Mouse (Mus musculus): ENCODE results near the gene Hpcal1. TPM values are rescaled to one million over a fixed set of nuclear protein-coding genes. Genes with fewer than 3 reads are reported as not detected.

Hpcal1 gene
- polyA plus RNA-seq, 1 experiment from 2014 or later: 16.0 TPM

DNA sequence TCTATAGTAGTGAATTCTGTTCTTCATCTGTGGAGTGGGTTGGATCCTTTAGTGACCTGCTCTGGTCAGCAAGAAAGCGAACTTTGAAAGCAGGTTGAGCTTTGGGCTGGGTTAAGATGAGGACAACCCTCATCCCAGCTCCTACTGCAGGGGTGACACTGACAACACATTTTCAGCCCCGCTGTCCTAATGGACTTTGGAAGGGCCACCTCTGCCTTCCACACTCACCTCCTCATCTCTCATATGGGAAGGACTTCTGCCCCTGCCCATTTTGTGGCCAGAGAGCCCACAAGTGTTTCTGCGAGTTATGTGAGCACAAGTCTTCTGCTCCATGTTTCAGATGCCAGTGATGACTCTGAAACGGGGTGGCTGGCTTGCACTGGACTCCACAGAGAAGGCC lies 41.9 kb downstream of the Hpcal1 start:
- no peak for ATAC-seq (ENCODE audit: low read depth)
- H3K9ac ChIP-seq: no peak overlapping the region
- no peaks in the 10 kb centered on the region for H3K36me3 ChIP-seq
- no peak for DNase-seq
- no peak overlapping the region for H3K4me3 ChIP-seq (replicated peaks)
- H3K4me2 ChIP-seq: no peak overlapping the region
- H3K4me1 ChIP-seq (replicated peaks): peaks cover 62% of the 10 kb centered on the region
- H3K27ac ChIP-seq: no peak overlapping the region
- 65% methylated on average over 4 of the region's 4 CpGs for WGBS (ENCODE audit: insufficient replicate concordance)
- no peaks in the 10 kb centered on the region for H3K9me3 ChIP-seq (replicated peaks)
- H3K27me3 ChIP-seq: no peaks in the 10 kb centered on the region

DNA sequence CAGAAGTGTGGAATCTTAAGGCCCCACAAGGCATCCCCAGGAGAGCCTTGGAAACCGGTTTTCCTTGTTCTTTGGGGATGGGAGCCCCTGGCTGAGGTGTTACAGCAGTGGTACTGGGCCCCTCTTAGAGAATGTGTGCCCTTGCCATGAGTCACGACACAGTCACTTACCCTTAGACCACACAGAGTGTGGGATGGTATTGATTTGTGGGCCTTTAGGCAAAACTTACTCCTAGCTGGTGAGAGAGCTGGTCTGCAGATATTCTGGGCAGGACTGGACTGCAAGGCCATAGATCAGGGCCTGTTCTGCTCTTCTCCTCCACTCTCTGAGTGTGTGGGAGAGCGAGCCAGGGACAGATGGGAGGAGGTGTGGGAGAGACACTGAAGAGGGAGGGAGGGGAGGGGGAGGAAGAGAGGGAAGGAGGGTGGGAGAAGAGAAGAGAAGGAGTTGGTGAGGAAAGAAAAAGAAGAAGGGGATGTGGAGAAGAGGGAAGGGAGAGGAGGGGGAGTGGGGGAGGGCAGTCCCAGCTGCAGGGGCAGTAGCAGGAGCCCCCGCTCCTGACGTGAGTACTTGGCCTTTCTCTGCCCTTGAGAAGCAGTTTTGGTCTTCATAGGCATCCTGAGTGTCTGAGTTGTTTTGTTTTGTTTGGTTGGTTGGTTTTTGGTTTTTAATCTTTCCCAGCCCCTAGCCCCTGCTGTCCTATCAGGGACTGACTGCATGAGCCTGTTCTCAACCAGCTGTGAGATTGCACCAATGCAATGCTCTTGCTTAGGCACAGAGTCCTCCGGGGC lies 42.7 kb downstream of the Hpcal1 start:
- no peak overlapping the region; the same call in 1 of the 2 replicates for H3K9ac ChIP-seq
- no peak for ATAC-seq (ENCODE audit: low read depth)
- H3K27ac ChIP-seq: no peak overlapping the region
- no peak overlapping the region for H3K4me3 ChIP-seq (replicated peaks)
- H3K4me2 ChIP-seq: no peak overlapping the region
- 51% methylated on average over 6 of the region's 6 CpGs for WGBS (ENCODE audit: insufficient replicate concordance)
- no peaks in the 10 kb centered on the region for H3K27me3 ChIP-seq
- no peak for DNase-seq
- H3K9me3 ChIP-seq (replicated peaks): no peaks in the 10 kb centered on the region
- no peaks in the 10 kb centered on the region for H3K36me3 ChIP-seq
- peaks cover 62% of the 10 kb centered on the region for H3K4me1 ChIP-seq (replicated peaks)

DNA sequence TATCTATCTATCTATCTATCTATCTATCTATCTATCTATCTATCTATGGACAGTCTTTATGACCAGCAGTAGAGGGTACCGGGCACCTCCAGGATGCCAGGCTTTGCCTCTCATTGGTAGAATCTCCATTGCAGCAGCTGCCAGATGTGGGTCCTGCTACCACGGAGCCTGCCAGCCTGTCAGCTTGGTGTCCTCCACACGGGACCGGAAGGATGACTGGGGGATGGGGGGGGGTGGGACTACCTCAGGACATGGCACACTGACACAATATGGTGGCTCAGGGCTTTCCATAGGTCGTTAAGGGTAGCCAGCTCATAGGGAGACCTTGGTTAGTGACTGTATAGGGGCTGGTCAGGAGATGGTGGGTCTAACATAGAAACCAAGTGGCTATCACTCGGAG lies 45.7 kb downstream of the Hpcal1 start:
- ATAC-seq (ENCODE audit: low read depth) (no peak), DNase-seq (no peak)
- H3K27ac ChIP-seq: no peak overlapping the region
- no peak overlapping the region for H3K4me2 ChIP-seq
- no peak overlapping the region for H3K4me3 ChIP-seq (replicated peaks)
- 68% methylated on average over 6 of the region's 6 CpGs for WGBS (ENCODE audit: insufficient replicate concordance)
- no peak overlapping the region for H3K9ac ChIP-seq
- H3K9me3 ChIP-seq (replicated peaks): no peaks in the 10 kb centered on the region
- no peaks in the 10 kb centered on the region for H3K27me3 ChIP-seq
- H3K4me1 ChIP-seq (replicated peaks): peaks cover 81% of the 10 kb centered on the region
- H3K36me3 ChIP-seq: no peaks in the 10 kb centered on the region

DNA sequence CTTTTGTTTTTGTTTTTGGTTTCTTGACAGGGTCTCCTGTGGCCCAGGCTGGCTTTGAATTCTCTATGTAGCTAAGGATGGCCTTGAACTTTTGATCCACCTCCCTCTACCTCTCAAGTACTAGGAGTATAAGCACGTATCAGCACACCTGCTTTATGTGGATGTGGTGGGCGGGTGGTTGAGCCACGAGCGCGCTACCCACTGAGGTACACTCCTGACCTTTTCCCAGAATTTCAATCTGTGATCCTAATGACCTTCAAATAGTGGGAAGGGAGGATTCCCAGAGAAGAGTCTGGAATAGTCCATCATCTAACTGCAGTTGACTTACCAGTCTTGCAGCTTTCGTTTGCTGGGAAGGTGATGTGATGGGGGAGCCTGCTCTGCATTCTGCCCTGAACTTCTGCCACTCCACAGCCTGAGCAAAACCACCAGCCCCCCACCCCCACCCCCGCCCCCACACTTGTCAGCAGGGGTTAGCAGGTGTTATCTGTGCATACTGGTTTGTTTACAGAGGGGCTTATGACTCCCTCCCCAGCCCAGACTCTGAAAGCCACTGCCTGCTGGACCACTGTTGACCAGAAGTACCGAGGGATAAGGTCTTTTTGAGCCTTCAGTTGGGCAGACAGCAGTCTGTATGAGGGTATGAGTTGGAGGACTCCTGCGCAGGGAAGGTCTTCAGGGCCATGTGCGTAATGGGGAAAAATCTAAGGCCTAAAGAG lies 46.4 kb downstream of the Hpcal1 start:
- H3K27ac ChIP-seq: peak overlapping the region; percentile 64
- no peaks in the 10 kb centered on the region for H3K36me3 ChIP-seq
- DNase-seq (no peak), ATAC-seq (ENCODE audit: low read depth) (peak; percentile 21; the same call in 1 of the 2 replicates)
- no peak overlapping the region for H3K4me3 ChIP-seq (replicated peaks)
- no peaks in the 10 kb centered on the region for H3K27me3 ChIP-seq
- 48% methylated on average over 10 of the region's 10 CpGs for WGBS (ENCODE audit: insufficient replicate concordance)
- H3K9ac ChIP-seq: no peak overlapping the region; the same call in 1 of the 2 replicates
- peaks cover 85% of the 10 kb centered on the region for H3K4me1 ChIP-seq (replicated peaks)
- no peaks in the 10 kb centered on the region for H3K9me3 ChIP-seq (replicated peaks)
- H3K4me2 ChIP-seq: no peak overlapping the region

DNA sequence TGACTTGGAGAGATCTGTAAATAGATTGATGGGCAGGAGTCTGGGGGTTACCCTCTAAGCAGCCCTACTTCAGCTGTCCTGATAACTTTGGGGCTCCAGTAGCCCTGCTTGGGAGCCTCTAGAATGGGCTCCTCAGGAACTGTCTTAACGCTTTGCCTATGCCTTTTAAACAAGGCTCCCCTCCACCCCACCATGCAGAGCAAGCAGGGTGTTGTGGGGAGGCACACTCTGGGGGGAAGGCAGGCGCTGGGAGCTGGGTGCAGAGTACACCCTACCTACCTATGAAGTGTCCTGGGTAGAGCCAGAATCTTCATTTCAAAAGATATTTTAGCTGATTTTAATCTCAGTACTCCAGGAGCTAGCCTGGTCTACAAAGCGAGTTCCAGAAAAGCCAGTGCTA lies 47.2 kb downstream of the Hpcal1 start:
- no peak overlapping the region; the same call in 1 of the 2 replicates for H3K9ac ChIP-seq
- WGBS (ENCODE audit: insufficient replicate concordance): 67% methylated on average over 3 of the region's 3 CpGs
- H3K27me3 ChIP-seq: no peaks in the 10 kb centered on the region
- H3K4me1 ChIP-seq (replicated peaks): peaks cover 85% of the 10 kb centered on the region
- H3K36me3 ChIP-seq: no peaks in the 10 kb centered on the region
- H3K4me3 ChIP-seq (replicated peaks): no peak overlapping the region
- peak overlapping the region; percentile 64 for H3K27ac ChIP-seq
- H3K9me3 ChIP-seq (replicated peaks): no peaks in the 10 kb centered on the region
- ATAC-seq (ENCODE audit: low read depth): no peak
- DNase-seq: no peak
- no peak overlapping the region for H3K4me2 ChIP-seq

DNA sequence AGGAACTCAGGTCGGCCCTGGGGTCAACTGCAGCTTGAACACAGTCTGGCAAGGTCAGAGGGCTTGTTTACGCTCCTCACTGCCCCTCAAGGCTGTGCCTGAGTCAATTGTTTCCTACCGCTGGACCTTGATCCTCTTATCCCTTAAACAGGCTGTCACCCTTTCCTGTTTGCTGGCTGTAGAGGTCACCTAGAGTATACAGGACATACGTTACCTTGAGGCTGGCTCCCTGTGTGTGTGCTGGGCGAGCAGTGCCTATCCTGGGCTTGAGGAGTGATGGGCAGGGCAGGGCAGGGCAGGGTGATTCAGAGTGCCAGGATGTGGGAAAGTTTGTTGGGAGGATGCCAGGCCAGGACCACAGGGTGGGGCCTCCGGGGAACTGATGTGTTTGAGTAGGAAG lies 47.8 kb downstream of the Hpcal1 start:
- Histone ChIP-seq H3K9ac (no peak overlapping the region), H3K27ac (peak overlapping the region; percentile 68), H3K4me1 (replicated peaks) (peaks cover 84% of the 10 kb centered on the region), H3K4me3 (replicated peaks) (no peak overlapping the region), H3K9me3 (replicated peaks) (no peaks in the 10 kb centered on the region), H3K36me3 (no peaks in the 10 kb centered on the region), H3K27me3 (no peaks in the 10 kb centered on the region), H3K4me2 (no peak overlapping the region)
- 58% methylated on average over 6 of the region's 6 CpGs for WGBS (ENCODE audit: insufficient replicate concordance)
- ATAC-seq (ENCODE audit: low read depth) (peak; percentile 67), DNase-seq (no peak)

DNA sequence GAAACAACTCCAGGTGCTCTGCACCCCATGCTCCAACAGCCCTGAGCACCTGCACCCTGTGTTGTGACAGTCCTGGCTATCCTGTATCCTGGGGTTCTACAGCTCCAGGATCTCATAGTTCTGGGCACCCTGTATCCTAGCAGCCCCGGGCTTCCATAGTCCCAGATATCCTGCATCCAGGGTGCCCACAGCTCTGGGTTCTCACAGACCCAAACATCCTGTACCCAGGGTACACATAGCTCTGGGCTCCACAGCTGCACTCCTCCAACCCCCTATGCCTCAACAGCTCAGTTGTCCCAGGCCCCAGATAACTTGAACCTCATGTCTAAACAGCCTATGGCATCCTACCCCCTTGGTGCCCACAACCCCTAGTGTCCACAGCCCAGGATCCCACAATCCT lies 49.6 kb downstream of the Hpcal1 start:
- Histone ChIP-seq H3K9ac (no peak overlapping the region), H3K4me2 (no peak overlapping the region), H3K27me3 (no peaks in the 10 kb centered on the region), H3K27ac (no peak overlapping the region), H3K4me3 (replicated peaks) (no peak overlapping the region), H3K4me1 (replicated peaks) (peaks cover 68% of the 10 kb centered on the region), H3K9me3 (replicated peaks) (no peaks in the 10 kb centered on the region), H3K36me3 (no peaks in the 10 kb centered on the region)
- DNase-seq (no peak), ATAC-seq (ENCODE audit: low read depth) (no peak)
- WGBS (ENCODE audit: insufficient replicate concordance): 69% methylated on average over 1 of the region's 1 CpGs

DNA sequence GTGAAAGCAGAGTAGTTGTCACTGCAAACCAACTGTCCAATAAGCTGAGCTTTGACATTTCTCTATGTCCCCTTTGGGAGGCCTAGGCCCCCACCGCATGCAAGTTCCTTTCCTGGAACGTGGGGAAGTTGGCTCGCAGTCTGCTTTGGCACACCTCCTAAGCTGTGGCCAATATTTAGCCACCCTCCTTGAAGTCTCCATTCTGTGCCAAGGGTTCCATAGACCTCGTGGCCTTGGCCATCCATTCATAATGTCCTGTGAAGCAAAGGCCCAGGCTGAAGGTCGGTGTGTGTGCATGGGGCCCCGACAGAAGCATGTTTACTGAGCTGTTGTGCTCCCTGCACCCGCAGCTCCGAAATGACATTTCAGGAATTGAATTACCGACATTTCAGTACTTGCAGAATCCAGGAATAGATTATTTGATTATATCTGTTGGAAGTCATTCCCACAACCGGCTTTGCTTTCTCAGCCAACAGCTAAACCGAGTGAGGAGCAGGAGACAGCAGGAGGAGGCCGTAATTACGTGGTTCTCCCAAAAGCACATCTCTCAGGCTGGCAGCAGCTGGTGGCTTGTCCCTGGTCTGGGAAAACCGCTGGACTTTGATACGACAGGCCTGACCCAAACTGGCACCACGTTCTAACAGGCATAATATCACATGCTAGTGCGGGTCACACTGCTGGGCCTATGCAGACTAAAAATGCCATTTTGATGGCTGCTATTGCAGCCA lies 51.1 kb downstream of the Hpcal1 start:
- Histone ChIP-seq H3K4me1 (replicated peaks) (peaks cover 65% of the 10 kb centered on the region), H3K4me3 (replicated peaks) (no peak overlapping the region), H3K4me2 (no peak overlapping the region), H3K36me3 (no peaks in the 10 kb centered on the region), H3K9ac (no peak overlapping the region), H3K9me3 (replicated peaks) (no peaks in the 10 kb centered on the region), H3K27me3 (no peaks in the 10 kb centered on the region), H3K27ac (no peak overlapping the region)
- 67% methylated on average over 17 of the region's 17 CpGs for WGBS (ENCODE audit: insufficient replicate concordance)
- no peak for ATAC-seq (ENCODE audit: low read depth)
- no peak for DNase-seq

DNA sequence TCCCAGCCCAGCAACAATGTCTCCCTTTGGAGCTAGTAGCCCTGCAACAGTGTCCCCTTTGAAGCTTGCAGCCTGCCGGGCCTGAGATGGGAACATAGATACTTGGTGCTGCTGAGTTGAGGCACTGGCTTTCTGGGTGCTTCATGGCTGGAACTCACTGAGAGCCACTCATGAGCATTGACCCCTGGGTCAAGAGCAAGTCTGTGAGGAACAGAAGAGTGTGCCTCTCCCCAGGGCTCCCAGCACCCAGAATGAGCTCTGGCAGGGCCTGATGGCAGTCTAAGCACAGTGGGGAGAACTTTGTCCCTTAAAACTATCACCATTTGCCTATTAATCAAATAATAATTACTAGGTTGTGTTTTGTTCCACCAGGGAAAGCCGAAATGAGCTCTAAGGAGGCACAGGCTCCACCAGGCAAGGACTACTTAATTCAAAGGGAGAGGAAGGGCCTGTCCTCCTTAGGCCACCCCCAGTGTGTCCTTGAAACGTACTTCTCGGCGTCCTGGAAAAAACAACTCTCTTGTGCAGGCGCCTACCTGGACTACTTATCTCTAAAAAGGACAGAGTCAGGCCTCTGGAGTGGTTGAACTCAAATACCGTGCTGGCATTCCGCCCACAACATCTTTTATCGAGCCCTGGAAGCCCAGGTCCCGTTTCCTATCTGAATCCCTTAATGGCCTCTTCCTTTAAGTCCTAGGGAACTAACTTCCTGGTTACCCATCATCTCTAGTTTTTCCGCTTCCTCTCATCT lies 52.1 kb downstream of the Hpcal1 start:
- Histone ChIP-seq H3K36me3 (no peaks in the 10 kb centered on the region), H3K4me1 (replicated peaks) (peaks cover 65% of the 10 kb centered on the region), H3K4me3 (replicated peaks) (no peak overlapping the region), H3K9me3 (replicated peaks) (no peaks in the 10 kb centered on the region), H3K27me3 (no peaks in the 10 kb centered on the region), H3K27ac (no peak overlapping the region), H3K9ac (no peak overlapping the region), H3K4me2 (no peak overlapping the region)
- DNase-seq (no peak), ATAC-seq (ENCODE audit: low read depth) (no peak)
- 65% methylated on average over 11 of the region's 11 CpGs for WGBS (ENCODE audit: insufficient replicate concordance)

DNA sequence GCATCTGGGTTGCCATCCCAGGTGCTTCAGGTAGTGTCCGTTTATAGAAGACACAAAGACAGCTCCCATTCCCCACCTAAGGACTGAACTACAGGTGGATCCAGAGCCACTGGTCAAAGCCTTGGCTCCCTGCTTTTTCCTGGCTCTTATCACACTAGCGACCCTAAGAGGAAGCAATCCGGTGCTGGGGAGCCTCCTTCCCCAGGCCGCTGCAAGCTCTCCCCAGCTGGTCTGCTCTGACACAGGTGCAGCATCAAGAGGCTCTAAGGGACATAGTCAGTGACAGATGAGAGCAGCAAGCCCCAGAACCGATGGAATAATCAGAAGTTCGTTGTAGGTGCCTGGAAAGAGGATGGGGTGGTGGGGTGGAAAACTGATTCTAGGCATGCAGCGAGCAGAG lies 54.8 kb downstream of the Hpcal1 start:
- H3K4me1 ChIP-seq (replicated peaks): peaks cover 55% of the 10 kb centered on the region
- ATAC-seq (ENCODE audit: low read depth): no peak

DNA sequence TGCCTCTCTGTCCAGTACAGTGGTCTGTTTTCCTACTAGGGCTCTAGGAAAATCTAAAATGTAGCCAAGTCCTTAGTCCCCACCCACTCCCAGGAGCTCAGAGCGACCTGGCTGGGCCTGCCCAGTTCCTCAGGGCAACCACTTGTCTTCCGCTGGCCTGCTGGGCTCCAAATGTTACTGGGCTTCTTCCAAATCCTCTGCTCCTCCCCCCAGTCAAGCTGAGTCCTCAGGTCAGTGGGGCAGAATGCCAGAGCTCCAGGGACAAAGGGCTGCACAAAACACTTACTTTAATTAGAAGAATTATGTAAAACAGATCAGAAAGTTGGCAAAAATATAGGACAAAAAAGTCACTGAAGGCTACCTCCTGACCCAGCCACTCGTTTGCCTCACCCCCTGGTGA lies 56.1 kb downstream of the Hpcal1 start:
- Histone ChIP-seq H3K27ac (no peak overlapping the region), H3K27me3 (no peaks in the 10 kb centered on the region), H3K9ac (no peak overlapping the region), H3K4me3 (replicated peaks) (no peak overlapping the region), H3K4me2 (no peak overlapping the region), H3K36me3 (no peaks in the 10 kb centered on the region), H3K9me3 (replicated peaks) (no peaks in the 10 kb centered on the region), H3K4me1 (replicated peaks) (peaks cover 50% of the 10 kb centered on the region)
- DNase-seq (no peak), ATAC-seq (ENCODE audit: low read depth) (no peak)
- 28% methylated on average over 3 of the region's 3 CpGs for WGBS (ENCODE audit: insufficient replicate concordance)

More for the DNA sequence above, 54.8 kb downstream of the Hpcal1 start:
- DNase-seq: no peak
- H3K36me3 ChIP-seq: no peaks in the 10 kb centered on the region
- WGBS (ENCODE audit: insufficient replicate concordance): 55% methylated on average over 7 of the region's 7 CpGs
- no peaks in the 10 kb centered on the region for H3K9me3 ChIP-seq (replicated peaks)
- H3K9ac ChIP-seq: no peak overlapping the region
- no peak overlapping the region for H3K4me2 ChIP-seq
- H3K4me3 ChIP-seq (replicated peaks): no peak overlapping the region
- no peak overlapping the region for H3K27ac ChIP-seq
- H3K27me3 ChIP-seq: no peaks in the 10 kb centered on the region
